Mouse (Mus musculus) thymus, adult 2 months (tissue): Measurements from ENCODE around the gene C1qc. TPM values are rescaled to one million over a fixed set of nuclear protein-coding genes. Genes with fewer than 3 reads are reported as not detected.

Source experiments
- DNase-seq: peaks from one replicate; pipeline ENCODE4 v3.0.0; 2021
- H3K27ac ChIP-seq: fragments of 200-500 bp; 2 replicates; pipeline ENCODE4 v1.5.1; 2012; ENCODE audit warnings: low read length, control low read depth; ENCODE audit not compliant: control insufficient read depth, insufficient read depth
- H3K27me3 ChIP-seq: fragments of 200-500 bp; 2 replicates; pipeline ENCODE4 v1.6.1; 2012; ENCODE audit warnings: mild to moderate bottlenecking, low read length, moderate library complexity, mixed read lengths; ENCODE audit not compliant: control insufficient read depth, insufficient read depth
- H3K36me3 ChIP-seq: fragments of 200-500 bp; 2 replicates; pipeline ENCODE4 v1.6.1; 2012; ENCODE audit warnings: mild to moderate bottlenecking, low read length, moderate library complexity; ENCODE audit not compliant: control insufficient read depth, insufficient read depth
- H3K4me1 ChIP-seq: fragments of 200-500 bp; replicated peaks from 2 replicates; pipeline ENCODE4 v1.6.1; 2012; ENCODE audit warnings: low read length; ENCODE audit not compliant: control insufficient read depth, insufficient read depth
- H3K4me3 ChIP-seq: fragments of 200-500 bp; 2 replicates; pipeline ENCODE4 v1.5.1; 2012; ENCODE audit warnings: mild to moderate bottlenecking, low read length, control low read depth, moderate library complexity; ENCODE audit not compliant: control insufficient read depth, insufficient read depth
- CTCF ChIP-seq: fragments of 200-500 bp; IDR thresholded peaks from 2 replicates; pipeline ENCODE4 v1.5.1; 2012; ENCODE audit warnings: mild to moderate bottlenecking, control low read depth, low read length, moderate library complexity, borderline replicate concordance; ENCODE audit not compliant: control insufficient read depth, poor library complexity, insufficient read depth; ENCODE audit errors: extremely low read depth
- POLR2A ChIP-seq: fragments of 200-500 bp; IDR thresholded peaks from 2 replicates; pipeline ENCODE4 v1.6.1; 2012; ENCODE audit warnings: mild to moderate bottlenecking, low read length, control low read depth, moderate library complexity; ENCODE audit not compliant: control insufficient read depth, poor library complexity, insufficient read depth; ENCODE audit errors: extremely low read depth
- WGBS: fragments of 180-500 bp; shearing (Covaris S2); methylation state at CpG from one replicate; pipeline ENCODE4 v1.1.7; 2018; 5-methylcytosine and 5-hydroxymethylcytosine counted together
- polyA plus RNA-seq: library from polyadenylated mRNA; depleted of rRNA; stranded (reverse); fragments of >200 nt; gene quantifications from 2 replicates; pipeline ENCODE4 v1.2.3, GENCODE M21; 2012

Gene C1qc
- polyA plus RNA-seq, 1 experiment = 468 TPM

DNA sequence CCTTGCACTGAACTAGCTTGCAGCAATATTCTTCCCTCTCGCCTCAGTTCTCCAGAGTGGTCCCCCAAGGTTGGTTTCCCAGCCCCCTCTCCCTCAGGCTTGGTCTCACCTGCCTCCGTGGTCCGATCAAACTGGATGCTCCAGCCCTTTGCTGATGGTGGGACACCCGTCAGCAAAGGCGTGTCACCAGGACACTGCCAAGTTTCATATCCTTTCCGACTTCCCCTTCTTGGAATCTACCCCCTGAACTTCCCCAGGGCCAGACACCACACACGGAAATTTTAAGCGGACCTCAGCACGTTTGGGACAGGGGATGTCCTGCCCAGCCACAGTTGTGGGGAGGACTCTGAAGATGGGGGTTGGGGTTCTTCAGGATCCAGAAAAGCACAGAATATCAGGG, 5.8 kb upstream of the C1qc start, which contains the start of gene C1qa:
TSS of gene C1qa (minus strand) at position 167 of the 400 bp plus-strand sequence.
- no peak for DNase-seq
- 76% methylated on average over 9 of the region's 9 CpGs for WGBS
- TF ChIP-seq POLR2A (no peak), CTCF (no peak)
- no peak within 1 kb of the TSS for H3K4me3 ChIP-seq
- H3K36me3 ChIP-seq = no peaks in the 10 kb centered on the region
- no peaks in the 10 kb centered on the region for H3K27me3 ChIP-seq
- H3K27ac ChIP-seq = no peak within 1 kb of the TSS
- no peaks in the 10 kb centered on the region for H3K4me1 ChIP-seq

- TF ChIP-seq CTCF (no peak), POLR2A (no peak)
- Histone ChIP-seq H3K4me3 (no peak overlapping the region), H3K27me3 (no peaks in the 10 kb centered on the region), H3K27ac (no peak overlapping the region), H3K4me1 (no peaks in the 10 kb centered on the region), H3K36me3 (no peaks in the 10 kb centered on the region)
- DNase-seq = no peak
- WGBS = 76% methylated on average over 9 of the region's 9 CpGs
Observed at GRCm38 (mm10) chr4:136898084-136898598, 5.3 kb upstream of the C1qc start.

GRCm38 (mm10) chr4:136896461-136896860, 3.6 kb upstream of the C1qc start:
- H3K36me3 ChIP-seq = no peaks in the 10 kb centered on the region
- TF ChIP-seq CTCF = no peak
- no peak for TF ChIP-seq POLR2A
- no peak overlapping the region for H3K4me3 ChIP-seq
- no peak for DNase-seq
- H3K27me3 ChIP-seq = no peaks in the 10 kb centered on the region
- no peak overlapping the region for H3K27ac ChIP-seq
- 27% methylated on average over 10 of the region's 10 CpGs for WGBS
- H3K4me1 ChIP-seq = no peaks in the 10 kb centered on the region

- 17% methylated on average over 15 of the region's 15 CpGs for WGBS
- no peak overlapping the region for H3K4me3 ChIP-seq
- H3K27ac ChIP-seq = no peak overlapping the region
- H3K27me3 ChIP-seq = no peaks in the 10 kb centered on the region
- H3K36me3 ChIP-seq = no peaks in the 10 kb centered on the region
- DNase-seq = no peak
- no peak for TF ChIP-seq CTCF
- H3K4me1 ChIP-seq = no peaks in the 10 kb centered on the region
Observed at GRCm38 (mm10) chr4:136895861-136896260, 3.0 kb upstream of the C1qc start.

DNA sequence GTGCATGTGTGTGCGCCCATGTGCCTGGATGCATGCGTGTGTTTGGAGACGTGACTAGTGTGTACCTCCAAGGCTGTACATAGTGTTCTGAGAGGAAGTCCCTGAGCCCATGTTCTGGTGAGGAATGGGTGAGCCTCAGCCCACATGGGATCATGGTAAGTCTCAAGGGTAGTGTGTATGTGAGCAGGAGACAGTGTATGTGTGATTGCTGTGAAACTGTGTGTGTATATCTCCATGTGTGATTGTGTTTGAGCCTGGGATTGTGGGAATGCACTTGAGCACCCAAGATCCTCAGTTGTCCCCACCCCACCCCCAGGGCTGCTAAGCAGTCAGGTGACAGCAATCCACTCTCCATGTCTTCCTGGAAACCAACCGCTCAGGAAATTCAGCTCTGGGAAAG, 2.0 kb upstream of the C1qc start:
- H3K36me3 ChIP-seq = no peaks in the 10 kb centered on the region
- DNase-seq = no peak
- no peaks in the 10 kb centered on the region for H3K4me1 ChIP-seq
- no peak overlapping the region for H3K4me3 ChIP-seq
- no peak overlapping the region for H3K27ac ChIP-seq
- 66% methylated on average over 4 of the region's 4 CpGs for WGBS
- no peaks in the 10 kb centered on the region for H3K27me3 ChIP-seq
- no peak for TF ChIP-seq CTCF
- no peak for TF ChIP-seq POLR2A

- Histone ChIP-seq H3K4me1 (no peaks in the 10 kb centered on the region), H3K27me3 (no peaks in the 10 kb centered on the region), H3K36me3 (no peaks in the 10 kb centered on the region), H3K27ac (no peak overlapping the region), H3K4me3 (no peak overlapping the region)
- no peak for TF ChIP-seq POLR2A
- TF ChIP-seq CTCF = no peak
- 8% methylated on average over 9 of the region's 9 CpGs for WGBS
- DNase-seq = no peak
Observed at GRCm38 (mm10) chr4:136893691-136894543, 1.1 kb upstream of the C1qc start.

DNA sequence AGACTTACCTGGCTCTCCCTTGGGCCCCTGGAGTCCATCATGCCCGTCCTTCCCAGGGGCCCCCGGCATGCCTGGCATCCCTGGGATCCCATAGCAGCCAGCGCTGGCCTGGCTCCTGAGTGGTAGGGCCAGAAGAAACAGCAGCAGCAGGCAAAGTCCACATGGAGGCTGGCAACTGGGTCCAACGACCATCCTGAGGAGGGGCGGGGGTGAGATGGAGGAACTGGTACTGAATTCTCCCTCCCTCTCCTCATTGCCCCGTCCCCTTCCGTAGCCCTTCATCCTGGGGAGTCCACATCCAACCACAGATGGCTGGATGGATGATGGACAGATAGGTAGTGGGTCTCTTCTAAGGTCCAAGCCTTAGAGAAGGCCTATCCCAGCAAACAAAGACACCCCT, 494 bp downstream of the C1qc start:
- H3K4me1 ChIP-seq = no peaks in the 10 kb centered on the region

More for the DNA sequence above, 494 bp downstream of the C1qc start:
- 72% methylated on average over 7 of the region's 7 CpGs for WGBS
- TF ChIP-seq POLR2A (no peak), CTCF (no peak)
- DNase-seq = no peak
- Histone ChIP-seq H3K36me3 (no peaks in the 10 kb centered on the region), H3K27me3 (no peaks in the 10 kb centered on the region), H3K4me3 (no peak overlapping the region), H3K27ac (no peak overlapping the region)
